Mouse (Mus musculus) ES-Bruce4 (cell line): Measurements from ENCODE around the gene Krt10. TPM values are rescaled to one million over a fixed set of nuclear protein-coding genes. Genes with fewer than 3 reads are reported as not detected.

Experiments used
- H3K27ac ChIP-seq: 2 replicates; pipeline ENCODE4 v1.5.1; 2012; ENCODE audit warnings: low read length, inconsistent platforms; ENCODE audit not compliant: insufficient read depth
- H3K27me3 ChIP-seq: 2 replicates; pipeline ENCODE4 v1.6.1; 2012; ENCODE audit warnings: mild to moderate bottlenecking, low read length, inconsistent platforms; ENCODE audit not compliant: control insufficient read depth, poor library complexity, insufficient read depth, severe bottlenecking
- H3K36me3 ChIP-seq: 2 replicates; pipeline ENCODE4 v1.6.1; 2012; ENCODE audit warnings: inconsistent platforms, mild to moderate bottlenecking, low read length, moderate library complexity; ENCODE audit not compliant: control insufficient read depth, poor library complexity, insufficient read depth, severe bottlenecking
- H3K4me1 ChIP-seq: one replicate; pipeline ENCODE4 v1.8.1; 2011; ENCODE audit warnings: low read length; ENCODE audit not compliant: control insufficient read depth, insufficient read depth
- H3K4me3 ChIP-seq: 2 replicates; pipeline ENCODE4 v1.5.1; 2011; ENCODE audit warnings: low read depth, mild to moderate bottlenecking, low read length
- H3K9ac ChIP-seq: 2 replicates; pipeline ENCODE4 v1.6.1; 2012; ENCODE audit warnings: low read depth, mild to moderate bottlenecking, inconsistent platforms; ENCODE audit not compliant: poor library complexity, severe bottlenecking
- H3K9me3 ChIP-seq: replicated peaks from 2 replicates; pipeline ENCODE4 v1.6.1; 2012; ENCODE audit warnings: mild to moderate bottlenecking, low read length, inconsistent platforms; ENCODE audit not compliant: control insufficient read depth, poor library complexity, insufficient read depth, severe bottlenecking
- CTCF ChIP-seq: IDR thresholded peaks from one replicate; pipeline ENCODE4 v1.8.1; 2011; ENCODE audit warnings: low read depth, low read length
- EP300 ChIP-seq: IDR thresholded peaks from 2 replicates; pipeline ENCODE4 v1.6.1; 2011; ENCODE audit warnings: low read depth, low read length; ENCODE audit not compliant: insufficient read depth
- POLR2A ChIP-seq: IDR thresholded peaks from one replicate; pipeline ENCODE4 v1.8.1; 2011; ENCODE audit warnings: low read length; ENCODE audit not compliant: insufficient read depth
- polyA plus RNA-seq: library from polyadenylated mRNA; stranded (reverse); fragments of >200 nt; gene quantifications from 2 replicates; pipeline ENCODE4 v1.2.4, GENCODE M21; 2011; ENCODE audit warnings: low read depth; ENCODE audit not compliant: missing spikeins, insufficient read depth, insufficient read length

The Krt10 gene
- polyA plus RNA-seq, 1 experiment, result 4.1 TPM

DNA sequence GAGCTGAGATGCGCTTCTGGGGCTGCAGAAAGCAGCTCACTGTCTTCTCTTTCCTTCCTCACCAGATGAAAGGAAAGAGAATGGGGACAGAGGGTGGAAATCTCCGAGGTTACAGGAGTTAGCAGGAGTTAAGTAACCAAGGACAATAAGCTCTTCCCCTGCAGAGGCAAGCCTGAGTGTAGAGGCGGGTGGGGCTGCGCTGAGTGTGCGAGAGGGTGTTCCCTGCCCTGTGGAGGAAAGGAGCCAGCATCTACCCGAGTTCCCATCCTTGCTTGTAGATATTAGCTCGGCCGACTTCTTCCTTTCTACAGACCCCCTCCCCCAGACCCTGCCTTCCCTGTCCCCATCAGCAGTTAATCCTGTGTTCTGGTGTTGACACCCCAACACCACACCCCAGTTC, 9.7 kb upstream of the Krt10 start:
- Histone ChIP-seq H3K4me3 (no peak overlapping the region), H3K9ac (no peak overlapping the region), H3K27me3 (no peaks in the 10 kb centered on the region), H3K9me3 (no peaks in the 10 kb centered on the region), H3K36me3 (no peaks in the 10 kb centered on the region), H3K4me1 (no peaks in the 10 kb centered on the region), H3K27ac (no peak overlapping the region)
- TF ChIP-seq EP300 (no peak), POLR2A (no peak), CTCF (no peak)

DNA sequence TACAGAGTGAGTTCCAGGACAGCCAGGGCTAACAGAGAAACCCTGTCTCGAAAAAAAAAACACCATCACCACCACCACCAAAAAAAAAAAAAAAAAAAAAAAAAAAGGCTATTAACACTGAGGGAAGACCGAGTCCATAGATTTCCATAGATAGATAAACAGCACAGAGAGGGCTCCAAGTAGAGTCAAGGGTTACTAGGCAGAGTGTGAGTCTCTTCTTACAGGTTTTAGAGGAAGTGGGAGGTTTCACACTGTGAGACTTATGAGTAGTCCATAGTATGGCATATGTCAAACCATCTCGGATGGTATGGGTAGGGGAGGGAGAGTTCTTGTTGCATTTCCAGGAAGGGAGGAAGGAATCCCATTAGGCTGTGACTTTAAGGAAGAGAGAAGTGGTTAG, 8.9 kb upstream of the Krt10 start:
- no peak overlapping the region for H3K27ac ChIP-seq
- no peak for TF ChIP-seq CTCF
- TF ChIP-seq EP300, result no peak
- no peak for TF ChIP-seq POLR2A
- H3K4me1 ChIP-seq, result no peaks in the 10 kb centered on the region
- no peaks in the 10 kb centered on the region for H3K36me3 ChIP-seq
- H3K9ac ChIP-seq, result no peak overlapping the region
- no peaks in the 10 kb centered on the region for H3K9me3 ChIP-seq
- H3K27me3 ChIP-seq, result no peaks in the 10 kb centered on the region
- H3K4me3 ChIP-seq, result no peak overlapping the region

DNA sequence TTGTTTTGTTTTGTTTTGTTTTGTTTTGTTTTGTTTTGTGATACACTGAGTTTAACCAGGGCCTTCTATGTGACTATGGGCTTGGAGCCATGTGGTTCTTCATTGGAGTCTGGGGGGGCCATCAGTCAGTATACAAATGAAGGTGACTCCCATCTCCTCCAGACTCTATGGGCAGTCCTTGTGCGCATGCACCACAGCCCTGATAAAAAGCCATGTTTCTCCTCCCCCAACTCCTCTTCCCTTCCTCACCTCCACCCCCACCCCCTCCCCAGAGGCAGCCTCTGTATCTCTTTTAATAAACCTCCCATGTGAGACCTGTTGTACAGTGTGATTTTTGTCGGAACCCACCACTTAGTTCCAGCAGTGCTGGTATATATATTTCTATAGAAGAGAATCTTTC, 7.5 kb upstream of the Krt10 start:
- Histone ChIP-seq H3K4me3 (no peak overlapping the region), H3K4me1 (no peaks in the 10 kb centered on the region), H3K9ac (no peak overlapping the region), H3K9me3 (no peaks in the 10 kb centered on the region), H3K27ac (no peak overlapping the region), H3K27me3 (no peaks in the 10 kb centered on the region), H3K36me3 (no peaks in the 10 kb centered on the region)
- TF ChIP-seq EP300, result no peak

DNA sequence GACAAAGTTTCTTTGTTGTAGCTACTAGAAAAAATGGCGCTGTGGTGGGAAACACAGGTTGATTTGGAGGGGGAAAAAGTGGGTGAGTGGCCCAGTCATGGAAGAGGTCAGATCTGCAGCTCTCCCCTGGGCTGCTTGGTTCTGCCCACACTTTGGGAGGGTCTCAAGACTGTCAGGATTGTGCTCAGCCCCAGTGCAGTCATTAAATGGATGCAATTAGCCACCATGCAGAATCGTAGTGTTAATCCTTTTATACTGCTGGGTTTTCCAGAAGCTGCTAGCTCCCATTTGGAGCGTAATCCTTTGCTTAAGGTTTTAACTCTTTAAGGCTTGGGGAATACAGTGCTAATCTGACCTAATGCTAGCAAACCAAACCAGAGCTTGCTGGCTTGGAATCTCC, 6.9 kb upstream of the Krt10 start:
- Histone ChIP-seq H3K9ac (no peak overlapping the region), H3K4me3 (no peak overlapping the region), H3K36me3 (no peaks in the 10 kb centered on the region), H3K4me1 (no peaks in the 10 kb centered on the region), H3K27me3 (no peaks in the 10 kb centered on the region), H3K27ac (no peak overlapping the region), H3K9me3 (no peaks in the 10 kb centered on the region)
- no peak for TF ChIP-seq POLR2A

GRCm38 (mm10) chr11:99392492-99392891, 3.3 kb upstream of the Krt10 start:
- Histone ChIP-seq H3K9me3 (no peaks in the 10 kb centered on the region), H3K27me3 (no peaks in the 10 kb centered on the region), H3K36me3 (no peaks in the 10 kb centered on the region), H3K27ac (no peak overlapping the region), H3K4me3 (no peak overlapping the region), H3K9ac (no peak overlapping the region), H3K4me1 (no peaks in the 10 kb centered on the region)
- TF ChIP-seq CTCF, result no peak
- no peak for TF ChIP-seq EP300
- TF ChIP-seq POLR2A, result no peak

GRCm38 (mm10) chr11:99391375-99391774, 2.2 kb upstream of the Krt10 start:
- no peak overlapping the region for H3K4me3 ChIP-seq
- TF ChIP-seq EP300 (no peak), POLR2A (no peak), CTCF (no peak)

More at GRCm38 (mm10) chr11:99391375-99391774, 2.2 kb upstream of the Krt10 start:
- Histone ChIP-seq H3K27ac (no peak overlapping the region), H3K9me3 (no peaks in the 10 kb centered on the region), H3K27me3 (no peaks in the 10 kb centered on the region), H3K4me1 (no peaks in the 10 kb centered on the region), H3K9ac (no peak overlapping the region), H3K36me3 (no peaks in the 10 kb centered on the region)
